Mouse (Mus musculus) gastrocnemius, postnatal 36 days (tissue): Measurements from ENCODE around the gene Svs4. TPM values are rescaled to one million over a fixed set of nuclear protein-coding genes. Genes with fewer than 3 reads are reported as not detected.
"Not testable (repeated sequence)": the region's sequence is repeated elsewhere in the genome, so short reads cannot be mapped to it uniquely, and the experiment has no call there.

ENCODE experiments used
- DNase-seq, 2 experiments: peaks; one replicate each; pipeline ENCODE4 v3.0.0; 2022
- intact Hi-C: fragments of 180-260 bp; cut with DNase I; formaldehyde crosslinking; loops from one replicate; pipeline ENCODE4 v1.15.1; 2025
- long read RNA-seq, 2 experiments: library from polyadenylated mRNA; stranded (forward); transcript quantifications; one replicate each; pipeline ENCODE4 v2.0.0; 2021
- total RNA-seq, 2 experiments: library from RNA; stranded (reverse); gene quantifications; 2 replicates each; pipeline ENCODE4 v1.2.3; 2021

Gene Svs4
- not detected for total RNA-seq
- long read RNA-seq, experiment 1: 0 reads
- long read RNA-seq, experiment 2: 0 reads

DNA sequence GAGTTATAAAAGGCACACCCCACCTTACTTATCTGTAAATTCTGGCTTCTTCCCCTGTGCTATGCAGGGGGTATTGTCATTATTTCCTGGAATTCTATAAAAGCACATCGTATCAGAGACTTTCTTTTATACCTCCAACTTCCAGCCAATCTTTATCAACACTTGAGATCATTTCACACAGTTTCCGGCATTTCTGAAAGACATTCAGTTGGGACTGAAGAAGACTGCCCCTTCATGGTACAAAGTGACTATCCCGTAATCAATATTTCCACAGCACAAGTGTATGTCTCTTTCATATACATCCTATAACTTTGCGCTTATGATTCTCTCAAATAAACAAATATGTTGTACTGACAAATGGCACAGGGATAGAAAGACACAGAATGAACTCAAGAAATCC, at the start of gene Svs4:
TSS of gene Svs4 (minus strand) at position 101 of the 400 bp plus-strand sequence.
- DNase-seq: no peak
- intact Hi-C loops: no loop called here

DNA sequence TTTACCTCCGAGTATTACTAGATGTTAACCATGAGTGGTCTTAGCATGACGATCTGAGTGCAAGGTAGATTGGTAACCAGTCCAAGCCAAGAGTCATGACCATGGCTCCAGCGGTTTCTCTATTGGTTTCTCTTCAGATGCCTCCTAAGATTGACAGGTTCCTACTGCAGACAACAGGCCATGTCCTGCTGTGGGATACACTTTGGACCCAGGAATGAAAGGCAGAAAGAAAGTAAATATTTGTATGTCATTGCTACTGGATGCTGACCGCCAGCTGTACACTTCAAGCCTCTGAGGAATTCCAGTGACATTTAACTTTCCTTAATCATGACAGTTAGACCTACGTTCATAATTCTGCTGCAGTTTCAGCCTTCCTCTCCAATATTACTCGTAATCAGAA, 42.7 kb upstream of the Svs4 start:
- no peak for DNase-seq
- intact Hi-C loops: no loop called here

DNA sequence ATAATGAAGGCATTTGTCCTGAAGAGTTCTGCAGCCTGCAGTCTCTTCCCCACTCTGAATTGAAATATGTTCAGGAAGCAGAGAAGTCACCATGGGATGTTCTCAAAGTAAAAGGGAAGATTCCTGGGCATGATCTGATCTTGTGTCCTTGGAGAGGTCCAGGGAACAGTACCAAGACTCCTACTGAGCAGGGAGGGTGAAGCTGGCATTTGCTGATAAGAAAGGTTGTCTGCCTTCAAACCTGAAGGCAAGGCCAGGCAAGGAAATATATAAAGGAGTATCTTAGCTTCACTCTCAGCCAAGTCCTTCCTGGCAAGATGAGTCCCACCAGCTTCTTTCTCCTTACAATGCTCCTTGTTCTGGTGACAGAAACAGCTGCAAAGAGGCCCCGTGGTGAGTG, 38.2 kb upstream of the Svs4 start, which contains the start of gene Svs6:
TSS of gene Svs6 (plus strand) at position 301 of the 400 bp plus-strand sequence.
- intact Hi-C loops, DNase-seq: not testable (repeated sequence)

DNA sequence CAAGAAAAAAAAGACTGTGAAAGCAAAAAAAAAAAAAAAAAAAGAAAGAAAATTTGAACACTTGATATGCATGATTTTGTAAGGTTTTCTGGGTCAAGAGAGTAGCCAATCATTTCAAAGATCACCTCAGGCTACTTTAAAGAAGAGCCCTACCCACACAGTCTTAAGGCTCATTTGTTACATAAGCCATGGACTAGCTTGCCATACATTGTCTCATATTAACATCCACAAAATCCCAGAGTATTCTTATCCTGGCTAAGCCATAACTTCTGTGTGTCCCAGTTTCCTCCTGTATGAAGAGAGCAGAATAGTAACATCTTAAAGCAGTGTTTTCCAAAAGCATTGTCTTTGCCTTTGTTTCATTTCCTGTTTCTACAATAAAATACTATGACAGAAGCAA, 37.2 kb upstream of the Svs4 start:
- intact Hi-C loops, DNase-seq: not testable (repeated sequence)

DNA sequence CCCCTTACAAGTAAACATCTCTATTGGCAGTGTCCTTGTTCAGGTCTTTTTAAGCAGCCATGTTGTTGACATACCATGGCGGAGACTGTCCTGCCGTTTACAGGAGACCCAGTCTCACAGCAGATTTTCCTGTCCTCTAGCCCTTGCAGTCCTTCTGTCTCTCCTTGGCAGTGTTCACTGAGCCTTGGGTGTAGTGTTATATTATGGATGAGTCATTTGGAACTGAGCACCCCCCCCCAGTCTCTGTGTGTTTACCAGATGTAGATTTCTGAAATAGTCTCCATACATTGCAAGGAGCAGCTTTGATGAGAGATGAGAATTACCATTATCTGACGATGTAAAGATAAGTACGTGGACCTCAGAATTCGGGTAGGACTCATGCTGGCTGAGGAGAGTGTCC, 34.3 kb upstream of the Svs4 start:
- no peak for DNase-seq
- intact Hi-C loops: no loop called here

DNA sequence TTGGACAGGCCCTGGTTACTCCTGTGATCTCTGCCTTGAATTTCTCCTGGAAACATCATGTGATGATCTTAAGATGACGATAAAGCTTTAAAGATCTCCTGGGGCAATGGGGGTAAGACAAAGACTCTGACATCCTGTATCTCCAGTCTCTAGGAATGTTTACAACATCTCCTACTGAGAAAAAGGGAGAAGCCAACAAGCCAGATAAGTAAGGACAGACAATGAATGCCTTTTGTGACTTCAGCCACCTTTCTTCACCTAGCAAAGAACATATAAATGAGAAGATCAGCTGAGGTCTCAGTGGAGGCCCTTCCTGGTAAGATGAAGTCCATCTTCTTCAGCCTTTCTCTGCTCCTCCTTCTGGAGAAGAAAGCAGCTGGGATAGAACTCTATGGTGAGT, 10.7 kb upstream of the Svs4 start, which contains the start of gene Svs3a:
TSS of gene Svs3a (plus strand) at position 301 of the 400 bp plus-strand sequence.
- intact Hi-C loops, DNase-seq: not testable (repeated sequence)

DNA sequence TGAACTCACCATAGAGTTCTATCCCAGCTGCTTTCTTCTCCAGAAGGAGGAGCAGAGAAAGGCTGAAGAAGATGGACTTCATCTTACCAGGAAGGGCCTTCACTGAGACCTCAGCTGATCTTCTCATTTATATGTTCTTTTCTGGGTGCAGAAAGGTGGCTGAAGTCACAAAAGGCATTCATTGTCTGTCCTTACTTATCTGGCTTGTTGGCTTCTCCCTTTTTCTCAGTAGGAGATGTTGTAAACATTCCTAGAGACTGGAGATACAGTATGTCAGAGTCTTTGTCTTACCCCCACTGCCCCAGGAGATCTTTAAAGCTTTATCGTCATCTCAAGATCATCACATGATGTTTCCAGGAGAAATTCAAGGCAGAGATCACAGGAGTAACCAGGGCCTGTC, 21.7 kb downstream of the Svs4 start, which contains the start of gene Svs3b:
TSS of gene Svs3b (minus strand) at position 101 of the 400 bp plus-strand sequence.
- intact Hi-C loops, DNase-seq: not testable (repeated sequence)

DNA sequence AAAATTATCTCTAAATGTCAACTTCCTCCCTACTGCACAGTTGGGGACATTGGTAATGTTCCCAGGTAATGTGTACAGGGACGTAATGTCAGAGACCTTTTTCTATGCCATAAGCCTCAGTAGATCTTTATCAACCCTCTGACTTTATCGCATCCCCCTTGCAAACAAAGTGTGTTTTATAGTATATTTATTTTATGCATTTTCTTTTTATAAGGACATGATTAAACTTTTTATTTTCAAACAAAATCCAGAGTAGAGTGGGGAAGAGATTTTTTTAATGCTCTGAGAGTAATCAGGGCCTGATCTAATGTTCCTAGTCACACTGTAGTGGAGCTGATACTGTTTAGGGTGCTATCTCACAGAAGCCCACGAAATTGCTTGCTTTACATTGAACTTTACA, 39.9 kb downstream of the Svs4 start, which contains the start of gene Svs2:
TSS of gene Svs2 (minus strand) at position 101 of the 400 bp plus-strand sequence.
- intact Hi-C loops: no loop called here
- no peak for DNase-seq

DNA sequence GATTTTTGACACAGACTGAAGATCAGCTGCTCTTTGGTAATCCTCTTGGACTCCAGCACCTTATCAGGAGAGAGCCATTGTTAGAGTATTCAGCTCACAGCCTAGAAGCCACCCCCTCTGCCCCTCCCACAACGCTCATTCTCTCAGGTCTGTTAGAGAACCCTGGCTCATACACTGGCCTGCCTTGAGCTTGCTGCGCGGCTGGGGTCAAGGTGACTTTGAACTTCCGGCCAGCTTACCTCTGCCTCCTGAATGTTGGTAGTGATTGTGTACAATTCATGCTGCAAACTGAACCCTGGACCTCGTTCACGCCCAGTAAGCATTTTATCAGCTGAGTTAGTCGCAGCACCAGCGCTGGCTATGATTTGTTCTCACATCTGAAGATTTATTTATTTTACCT, 45.6 kb downstream of the Svs4 start:
- intact Hi-C loops: no loop called here

DNA sequence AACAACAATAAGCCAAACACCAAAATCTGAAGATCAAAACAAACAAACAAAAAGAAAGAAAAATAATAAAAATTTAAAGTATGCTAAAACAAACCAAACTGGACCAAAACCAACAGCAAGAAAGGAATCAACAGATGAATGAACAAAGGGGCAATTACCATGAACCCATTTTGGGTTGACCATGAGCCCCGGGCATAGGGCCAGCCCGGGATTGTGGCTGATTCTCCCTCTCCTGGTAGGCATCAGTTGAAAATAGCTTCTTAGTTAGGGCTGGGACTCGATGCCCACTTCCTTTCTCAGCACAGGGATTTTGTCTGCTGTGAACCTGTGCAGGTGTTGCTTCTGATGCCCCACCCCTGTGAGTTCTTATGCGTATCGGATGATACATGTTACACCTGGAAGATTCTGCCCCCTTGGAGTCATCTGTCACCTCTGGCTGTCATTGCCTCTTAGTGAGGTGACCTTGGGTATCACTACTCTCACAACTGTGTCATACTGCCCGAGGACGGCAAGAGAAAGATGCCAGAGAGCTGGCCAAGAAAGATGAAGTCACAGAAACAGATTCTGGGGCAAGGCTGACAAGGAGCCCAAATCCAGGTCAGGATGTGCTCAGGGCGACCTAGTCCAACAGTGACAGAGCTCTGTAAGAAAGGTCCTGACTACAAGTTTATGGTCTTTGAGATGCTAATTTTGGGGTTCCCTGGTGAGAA, 49.7 kb downstream of the Svs4 start:
- DNase-seq: no peak
- intact Hi-C loops: no loop called here

More for the DNA sequence above, 45.6 kb downstream of the Svs4 start:
- no peak for DNase-seq

Other genes with a start within 250 kb of the Svs4 start
- 1 to 10 TPM; 6.1 to 9.8 TPM for gene Stk4, start 208.1 kb downstream of the Svs4 start, total RNA-seq
- gene Tomm34, start 207.3 kb downstream of the Svs4 start, total RNA-seq: 10 to 100 TPM; 10.4 to 11.4 TPM
- under 1 TPM; 0.46 to 0.67 TPM for gene Kcns1, start 107.3 kb downstream of the Svs4 start, total RNA-seq
- under 1 TPM in 1 of 2 experiments, not detected in 1; 0.20 TPM for gene Wfdc5, start 95.7 kb downstream of the Svs4 start, total RNA-seq
- gene Wfdc12, start 87.9 kb downstream of the Svs4 start, total RNA-seq: not detected
- not detected for gene Wfdc15a, start 78.3 kb downstream of the Svs4 start, total RNA-seq
- not detected for gene Wfdc15b, start 56.8 kb downstream of the Svs4 start, total RNA-seq
- gene Svs2, start 40.0 kb downstream of the Svs4 start, total RNA-seq: not detected
- not detected for gene Svs3b, start 21.8 kb downstream of the Svs4 start, total RNA-seq
- not detected for gene Svs3a, start 10.8 kb upstream of the Svs4 start, total RNA-seq
- not detected for gene Svs6, start 38.3 kb upstream of the Svs4 start, total RNA-seq
- not detected for gene Svs5, start 54.3 kb upstream of the Svs4 start, total RNA-seq
- 1 to 10 TPM in 1 of 2 experiments, not detected in 1; 1.1 TPM for gene Slpi, start 110.6 kb upstream of the Svs4 start, total RNA-seq
- not detected for gene Rbpjl, start 124.7 kb upstream of the Svs4 start, total RNA-seq
- gene Matn4, start 126.7 kb upstream of the Svs4 start, total RNA-seq: 1 to 10 TPM; 1.5 to 1.7 TPM
- gene Sdc4, start 165.4 kb upstream of the Svs4 start, total RNA-seq: 10 to 100 TPM; 36.5 to 50.3 TPM
- 10 to 100 TPM; 17.2 to 20.3 TPM for gene Sys1, start 178.5 kb upstream of the Svs4 start, total RNA-seq
- gene Gm20458, start 182.5 kb upstream of the Svs4 start, total RNA-seq: 1 to 10 TPM; 2.5 to 5.3 TPM
- not detected for gene Trp53tg5, start 195.3 kb upstream of the Svs4 start, total RNA-seq
- gene Dbndd2, start 207.6 kb upstream of the Svs4 start, total RNA-seq: 10 to 100 TPM; 24.6 to 25.8 TPM
- gene Pigt, start 219.1 kb upstream of the Svs4 start, total RNA-seq: 10 to 100 TPM; 31.8 to 32.5 TPM